Mouse (Mus musculus) intestine, embryonic 15.5 days (tissue): ENCODE data around the gene Cfb. TPM values are rescaled to one million over a fixed set of nuclear protein-coding genes. Genes with fewer than 3 reads are reported as not detected.

ENCODE experiments used
- ATAC-seq: fragments of 200-750 bp; cut with Nextera tagmentation; 2 replicates; pipeline ENCODE4 v1.8.0; 2017; ENCODE audit warnings: moderate TSS enrichment, moderate library complexity
- H3K27ac ChIP-seq: fragments of 300-500 bp; sonication (generic); 2 replicates; pipeline ENCODE4 v1.5.1; 2015; ENCODE audit warnings: mild to moderate bottlenecking, inconsistent platforms
- H3K27me3 ChIP-seq: fragments of 300-500 bp; sonication (generic); replicated peaks from 2 replicates; pipeline ENCODE4 v1.6.1; 2015; ENCODE audit warnings: inconsistent platforms
- H3K36me3 ChIP-seq: fragments of 300-500 bp; sonication (generic); 2 replicates; pipeline ENCODE4 v1.6.1; 2015; ENCODE audit warnings: inconsistent platforms
- H3K4me1 ChIP-seq: fragments of 300-500 bp; sonication (generic); replicated peaks from 2 replicates; pipeline ENCODE4 v1.6.1; 2015; ENCODE audit warnings: inconsistent platforms
- H3K4me2 ChIP-seq: fragments of 300-500 bp; sonication (generic); replicated peaks from 2 replicates; pipeline ENCODE4 v1.6.1; 2015; ENCODE audit warnings: mild to moderate bottlenecking, inconsistent platforms
- H3K4me3 ChIP-seq: fragments of 300-500 bp; sonication (generic); replicated peaks from 2 replicates; pipeline ENCODE4 v1.5.1; 2015; ENCODE audit warnings: inconsistent platforms
- H3K9ac ChIP-seq: fragments of 300-500 bp; sonication (generic); 2 replicates; pipeline ENCODE4 v1.6.1; 2015; ENCODE audit warnings: inconsistent platforms
- H3K9me3 ChIP-seq: fragments of 300-500 bp; sonication (generic); 2 replicates; pipeline ENCODE4 v1.6.1; 2016; ENCODE audit warnings: inconsistent platforms
- WGBS: fragments of 180-500 bp; shearing (Covaris S2); methylation state at CpG from one replicate; pipeline ENCODE4 v1.1.7; 2015; 5-methylcytosine and 5-hydroxymethylcytosine counted together
- polyA plus RNA-seq: library from polyadenylated mRNA; unstranded; fragments of >200 nt; fragmentation: Nextera tagmentation; extraction: Ambion mirVana; gene quantifications from 2 replicates; pipeline ENCODE4 v1.2.1, GENCODE M21; 2015

Gene Cfb
- polyA plus RNA-seq, 1 experiment from 2014 or later: 52.1 TPM

DNA sequence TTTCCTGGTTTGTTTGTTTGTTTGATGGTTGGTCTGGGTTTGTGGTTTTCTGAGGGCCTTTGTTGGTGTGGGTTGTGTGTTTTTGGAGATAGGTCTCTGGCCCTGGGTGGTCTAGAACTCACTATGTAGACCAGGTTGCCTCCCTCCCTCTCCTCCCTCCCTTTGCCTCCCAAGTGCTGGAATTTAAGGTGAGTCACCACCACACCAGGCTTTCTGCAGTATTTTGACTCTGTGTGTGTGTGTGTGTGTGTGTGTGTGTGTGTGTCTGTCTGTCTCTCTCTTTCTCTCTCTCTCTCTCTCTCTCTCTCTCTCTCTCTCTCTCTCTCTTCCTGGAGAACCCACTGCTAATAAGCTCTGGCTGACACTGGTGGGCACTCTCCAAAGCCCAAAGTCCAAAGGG lies 18.8 kb upstream of the Cfb start:
- no peaks in the 10 kb centered on the region for H3K9me3 ChIP-seq
- peak; percentile 34; the same call in 1 of the 2 replicates for ATAC-seq
- no peaks in the 10 kb centered on the region for H3K27me3 ChIP-seq
- H3K4me2 ChIP-seq: peak overlapping the region; percentile 57
- no peaks in the 10 kb centered on the region for H3K36me3 ChIP-seq
- peak overlapping the region; percentile 6; the same call in 1 of the 2 replicates for H3K9ac ChIP-seq
- H3K4me3 ChIP-seq: no peak overlapping the region
- H3K27ac ChIP-seq: peak overlapping the region; percentile 25; the same call in 1 of the 2 replicates
- H3K4me1 ChIP-seq: peaks cover 12% of the 10 kb centered on the region; the same call in 1 of the 2 replicates

GRCm38 (mm10) chr17:34879336-34879879 lies 17.1 kb upstream of the Cfb start, which contains the start of gene Zbtb12:
Gene Zbtb12, plus strand, starts transcription at chr17:34879483.
- Histone ChIP-seq H3K27ac (no peak within 1 kb of the TSS), H3K9ac (no peak within 1 kb of the TSS), H3K4me1 (peaks cover 12% of the 10 kb centered on the region; the same call in 1 of the 2 replicates), H3K27me3 (no peaks in the 10 kb centered on the region), H3K36me3 (no peaks in the 10 kb centered on the region), H3K9me3 (no peaks in the 10 kb centered on the region), H3K4me2 (no peak within 1 kb of the TSS), H3K4me3 (no peak within 1 kb of the TSS)
- no peak for ATAC-seq
- WGBS: 59% methylated on average over 11 of the region's 11 CpGs

GRCm38 (mm10) chr17:34874321-34874720 lies 12.0 kb upstream of the Cfb start:
- WGBS: 80% methylated on average over 6 of the region's 6 CpGs
- Histone ChIP-seq H3K27me3 (no peaks in the 10 kb centered on the region), H3K36me3 (no peaks in the 10 kb centered on the region), H3K4me1 (no peaks in the 10 kb centered on the region), H3K4me3 (no peak overlapping the region), H3K4me2 (no peak overlapping the region), H3K9me3 (no peaks in the 10 kb centered on the region), H3K9ac (no peak overlapping the region), H3K27ac (no peak overlapping the region)
- no peak for ATAC-seq

DNA sequence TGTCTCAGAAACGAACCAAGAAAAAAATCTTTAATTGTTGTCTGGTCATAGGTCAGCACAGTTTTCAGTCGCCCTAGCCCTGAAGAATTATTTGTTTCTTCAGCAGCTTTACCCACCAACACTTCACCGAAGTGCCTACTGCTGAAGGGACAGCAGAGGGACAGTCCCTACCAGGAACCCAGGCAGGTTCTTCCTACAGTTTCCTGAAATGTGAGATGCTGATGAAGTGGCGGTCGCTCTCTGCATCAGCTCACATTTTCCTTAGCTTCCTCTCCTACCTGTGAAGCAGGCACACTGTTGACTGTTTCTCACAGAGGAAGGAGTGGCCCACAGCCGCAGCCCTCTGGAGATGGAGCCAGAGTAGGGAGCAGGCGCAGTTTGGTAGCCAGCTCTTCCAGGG lies 3.7 kb upstream of the Cfb start:
- H3K9ac ChIP-seq: no peak overlapping the region
- ATAC-seq: no peak
- WGBS: 48% methylated on average over 7 of the region's 7 CpGs

GRCm38 (mm10) chr17:34861704-34862415 lies 458 bp downstream of the Cfb start:
- 53% methylated on average over 13 of the region's 13 CpGs for WGBS
- ATAC-seq: peak; percentile 79
- Histone ChIP-seq H3K4me3 (peak overlapping the region; percentile 23), H3K9me3 (no peaks in the 10 kb centered on the region), H3K9ac (peak overlapping the region; percentile 24; the same call in 1 of the 2 replicates), H3K4me2 (peak overlapping the region; percentile 53), H3K27ac (peak overlapping the region; percentile 79), H3K36me3 (peaks cover under 1% of the 10 kb centered on the region; the same call in 1 of the 2 replicates), H3K4me1 (no peaks in the 10 kb centered on the region; the same call in 1 of the 2 replicates), H3K27me3 (no peaks in the 10 kb centered on the region)

More for the DNA sequence above, 3.7 kb upstream of the Cfb start:
- no peaks in the 10 kb centered on the region; the same call in 1 of the 2 replicates for H3K4me1 ChIP-seq
- H3K4me2 ChIP-seq: no peak overlapping the region
- H3K9me3 ChIP-seq: no peaks in the 10 kb centered on the region
- H3K27ac ChIP-seq: no peak overlapping the region
- H3K36me3 ChIP-seq: no peaks in the 10 kb centered on the region
- H3K27me3 ChIP-seq: no peaks in the 10 kb centered on the region
- H3K4me3 ChIP-seq: no peak overlapping the region

DNA sequence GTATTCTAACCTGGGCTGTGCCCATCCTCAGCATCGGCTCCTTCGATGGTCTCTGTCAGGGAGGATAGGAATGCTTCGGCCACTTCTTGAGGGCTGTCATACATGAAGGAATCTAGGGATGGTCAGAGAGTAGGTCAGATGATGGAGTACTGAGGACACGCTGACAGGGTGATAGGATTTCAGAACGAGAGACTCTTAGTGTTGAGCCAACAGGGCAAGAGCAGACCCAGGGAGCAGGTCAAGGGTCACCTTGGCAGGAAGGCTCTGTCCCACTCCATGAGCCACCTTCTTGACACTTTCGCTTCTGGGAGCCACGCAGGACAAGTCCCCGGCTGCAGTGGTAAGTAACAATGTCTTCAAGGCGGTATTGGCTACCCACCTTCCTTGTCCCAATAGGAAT lies 1.8 kb downstream of the Cfb start:
- no peak for ATAC-seq
- 76% methylated on average over 9 of the region's 9 CpGs for WGBS
- Histone ChIP-seq H3K9me3 (no peaks in the 10 kb centered on the region), H3K4me1 (no peaks in the 10 kb centered on the region; the same call in 1 of the 2 replicates), H3K27me3 (no peaks in the 10 kb centered on the region), H3K27ac (no peak overlapping the region), H3K9ac (no peak overlapping the region), H3K4me3 (no peak overlapping the region), H3K4me2 (peak overlapping the region; percentile 53), H3K36me3 (peaks cover 10% of the 10 kb centered on the region)

GRCm38 (mm10) chr17:34858670-34859069 lies 3.6 kb downstream of the Cfb start:
- H3K4me1 ChIP-seq: no peaks in the 10 kb centered on the region; the same call in 1 of the 2 replicates
- H3K27ac ChIP-seq: no peak overlapping the region
- no peak overlapping the region for H3K9ac ChIP-seq
- peaks cover 22% of the 10 kb centered on the region for H3K36me3 ChIP-seq
- no peak overlapping the region for H3K4me3 ChIP-seq
- no peaks in the 10 kb centered on the region for H3K9me3 ChIP-seq
- no peak overlapping the region for H3K4me2 ChIP-seq
- no peak for ATAC-seq
- WGBS: 75% methylated on average over 4 of the region's 4 CpGs
- no peaks in the 10 kb centered on the region for H3K27me3 ChIP-seq

- no peaks in the 10 kb centered on the region for H3K9me3 ChIP-seq
- H3K4me2 ChIP-seq: no peak overlapping the region
- no peak overlapping the region for H3K27ac ChIP-seq
- peak; percentile 32; the same call in 1 of the 2 replicates for ATAC-seq
- H3K4me3 ChIP-seq: no peak overlapping the region
- peaks cover 33% of the 10 kb centered on the region for H3K36me3 ChIP-seq
- H3K27me3 ChIP-seq: no peaks in the 10 kb centered on the region
- H3K4me1 ChIP-seq: peaks cover 9% of the 10 kb centered on the region
- WGBS: 30% methylated on average over 3 of the region's 3 CpGs
- H3K9ac ChIP-seq: no peak overlapping the region; the same call in 1 of the 2 replicates
Measured at GRCm38 (mm10) chr17:34855825-34856224, 6.5 kb downstream of the Cfb start.

- WGBS: 72% methylated on average over 3 of the region's 3 CpGs
- ATAC-seq: no peak
- H3K36me3 ChIP-seq: peaks cover 33% of the 10 kb centered on the region
- H3K4me3 ChIP-seq: no peak overlapping the region
- H3K27me3 ChIP-seq: no peaks in the 10 kb centered on the region
- no peak overlapping the region for H3K9ac ChIP-seq
- no peak overlapping the region for H3K4me2 ChIP-seq
- no peaks in the 10 kb centered on the region for H3K9me3 ChIP-seq
- no peak overlapping the region for H3K27ac ChIP-seq
- H3K4me1 ChIP-seq: peaks cover 11% of the 10 kb centered on the region
Measured at GRCm38 (mm10) chr17:34854761-34855160, 7.6 kb downstream of the Cfb start.

- Histone ChIP-seq H3K36me3 (peaks cover 33% of the 10 kb centered on the region), H3K9ac (peak overlapping the region; percentile 8; the same call in 1 of the 2 replicates), H3K4me2 (no peak overlapping the region), H3K9me3 (no peaks in the 10 kb centered on the region), H3K4me3 (no peak overlapping the region), H3K27ac (no peak overlapping the region), H3K4me1 (peaks cover 17% of the 10 kb centered on the region), H3K27me3 (no peaks in the 10 kb centered on the region)
- WGBS: 69% methylated on average over 8 of the region's 8 CpGs
- no peak for ATAC-seq
Measured at GRCm38 (mm10) chr17:34853511-34853910, 8.8 kb downstream of the Cfb start.

DNA sequence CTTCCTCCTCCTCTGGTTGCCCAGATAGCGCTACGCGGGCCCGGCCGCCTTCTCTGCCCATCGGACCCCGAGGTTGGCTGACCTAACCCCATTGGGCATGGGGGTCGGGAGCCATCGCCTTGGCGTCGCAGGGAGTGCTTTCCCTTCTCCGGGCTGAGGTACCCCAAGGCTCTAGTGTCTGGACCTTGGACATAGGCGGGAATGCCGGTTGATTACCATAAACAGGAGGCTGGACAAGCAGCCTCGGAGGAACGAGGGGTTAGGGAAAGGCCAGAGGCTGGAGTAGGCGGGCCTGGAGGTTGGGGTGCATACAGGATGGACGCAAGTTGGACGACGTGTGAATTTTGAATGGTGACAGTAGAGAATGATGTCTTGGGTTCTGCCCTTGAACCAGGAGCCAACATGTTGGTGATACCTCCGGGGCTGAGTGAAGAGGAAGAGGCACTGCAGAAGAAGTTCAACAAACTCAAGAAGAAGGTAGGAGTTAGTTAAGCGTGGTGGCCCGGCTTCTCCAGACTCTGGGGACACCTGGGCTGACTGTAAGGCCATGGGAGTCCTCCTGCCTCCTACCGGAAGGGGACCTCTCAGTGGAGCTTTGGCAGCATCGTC lies 11.7 kb downstream of the Cfb start:
- H3K36me3 ChIP-seq: peaks cover 42% of the 10 kb centered on the region
- H3K27ac ChIP-seq: peak overlapping the region; percentile 73; the same call in 1 of the 2 replicates
- no peaks in the 10 kb centered on the region for H3K9me3 ChIP-seq
- peaks cover 17% of the 10 kb centered on the region for H3K4me1 ChIP-seq
- peak overlapping the region; percentile 72 for H3K4me3 ChIP-seq
- no peaks in the 10 kb centered on the region for H3K27me3 ChIP-seq
- peak overlapping the region; percentile 73 for H3K9ac ChIP-seq
- peak overlapping the region; percentile 76 for H3K4me2 ChIP-seq
- WGBS: 1% methylated on average over 25 of the region's 25 CpGs
- ATAC-seq: peak; percentile 78
